Mouse (Mus musculus) B cell, adult 2 months (primary cell): ENCODE results near the gene Ackr1.
"Not testable (repeated sequence)": the region's sequence is repeated elsewhere in the genome, so short reads cannot be mapped to it uniquely, and the experiment has no call there.

ENCODE experiments used
- DNase-seq, 2 experiments: peaks; one replicate each; pipeline ENCODE4 v3.0.0; 2022

Gene Ackr1

DNA sequence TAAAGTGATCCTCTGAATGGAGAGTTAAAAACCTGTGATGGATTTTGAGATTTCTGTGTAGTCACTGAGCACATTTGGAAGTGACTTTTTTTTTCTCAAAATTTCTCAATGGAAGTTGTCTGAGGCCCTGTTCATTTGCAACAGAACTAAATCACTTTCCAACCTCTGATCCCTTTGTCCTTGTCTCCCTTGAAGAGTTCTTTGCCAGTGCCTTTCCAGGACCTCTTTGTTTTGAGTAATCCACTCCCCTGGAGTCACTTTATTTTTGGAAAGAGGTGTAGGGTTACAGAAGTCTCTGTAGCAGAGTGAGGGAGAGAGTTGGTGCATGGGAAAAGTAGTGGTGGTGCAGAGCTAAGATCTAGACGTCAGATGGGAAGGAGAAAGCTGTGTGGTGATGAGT, 15.0 kb upstream of the Ackr1 start:
- no peak for DNase-seq

DNA sequence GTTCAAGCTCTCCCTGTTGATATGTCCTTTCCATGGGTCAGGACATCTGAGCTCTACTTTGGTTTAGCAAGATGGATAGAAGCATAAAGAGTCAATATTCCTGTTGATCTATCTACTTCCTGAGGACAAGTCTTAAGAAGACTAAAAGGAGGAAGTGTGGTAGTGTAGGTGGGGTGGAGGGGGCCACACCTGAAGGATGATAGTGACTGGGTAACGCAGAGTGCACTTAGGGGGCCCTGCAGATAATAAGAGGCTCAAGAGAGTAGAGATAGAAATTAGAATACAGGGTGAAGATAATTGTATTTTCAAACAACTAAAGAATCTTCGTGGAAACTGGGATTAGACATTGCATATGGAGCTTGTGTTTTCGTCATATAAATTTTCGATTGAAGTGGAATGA, 11.6 kb upstream of the Ackr1 start:
- no peak for DNase-seq

DNA sequence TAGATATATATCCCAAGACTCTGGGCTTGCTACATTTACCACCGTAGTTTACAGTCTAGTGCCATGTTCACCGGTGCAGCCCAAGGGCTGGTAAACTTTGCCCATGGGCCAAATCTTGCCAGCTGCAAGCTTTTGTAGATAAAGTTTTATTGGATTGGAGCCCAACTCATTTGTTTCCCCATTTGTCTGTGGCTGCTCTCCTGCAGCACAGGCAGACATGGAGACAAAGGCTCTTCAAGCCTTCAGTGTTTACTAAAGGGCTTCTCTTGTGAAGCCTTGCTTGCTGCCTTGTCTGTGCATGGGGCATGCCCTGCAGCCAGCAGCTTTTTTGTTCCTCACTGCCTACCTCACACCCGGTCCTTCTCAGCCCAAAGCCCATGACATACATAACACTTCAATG, 10.4 kb upstream of the Ackr1 start:
- DNase-seq, result no peak

DNA sequence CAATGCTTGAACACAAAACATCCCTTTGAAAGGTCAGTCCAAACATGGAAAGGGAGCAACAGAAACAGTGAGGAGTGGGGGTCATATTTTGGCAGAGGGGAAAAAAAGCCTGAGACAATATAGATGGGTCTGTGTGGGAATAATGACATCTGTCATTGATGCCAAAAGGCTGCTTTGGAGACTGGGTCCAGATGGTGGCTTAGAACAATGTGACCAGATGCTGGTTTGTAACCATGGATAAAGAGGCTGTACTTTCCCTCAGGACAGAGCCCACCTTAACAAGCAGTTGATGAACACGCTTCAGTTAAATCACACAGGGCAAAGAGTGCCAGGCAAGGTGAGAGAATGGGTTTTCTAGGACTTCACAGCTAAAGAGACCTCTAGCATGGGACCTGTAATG, 8.9 kb upstream of the Ackr1 start:
- DNase-seq, result no peak

DNA sequence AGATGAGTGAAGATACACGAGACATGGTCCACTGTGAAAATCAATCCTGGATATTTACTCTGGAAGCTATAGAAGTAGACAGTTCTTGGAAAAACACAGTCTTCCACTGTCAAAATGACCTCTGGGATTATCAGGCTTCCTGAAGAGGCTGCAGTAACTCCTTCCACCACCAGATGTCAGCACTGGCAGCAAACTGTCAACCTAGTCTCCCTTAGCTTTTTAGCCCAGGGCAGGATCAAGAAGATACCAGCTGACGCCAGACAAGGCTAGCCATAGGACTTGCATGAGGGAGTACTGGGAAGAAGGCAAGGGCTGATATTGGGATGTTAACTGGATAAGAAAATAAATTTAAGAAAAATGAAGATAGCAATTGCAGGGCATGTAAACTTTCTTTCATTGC, 6.0 kb upstream of the Ackr1 start:
- peak; percentile 65 for DNase-seq

DNA sequence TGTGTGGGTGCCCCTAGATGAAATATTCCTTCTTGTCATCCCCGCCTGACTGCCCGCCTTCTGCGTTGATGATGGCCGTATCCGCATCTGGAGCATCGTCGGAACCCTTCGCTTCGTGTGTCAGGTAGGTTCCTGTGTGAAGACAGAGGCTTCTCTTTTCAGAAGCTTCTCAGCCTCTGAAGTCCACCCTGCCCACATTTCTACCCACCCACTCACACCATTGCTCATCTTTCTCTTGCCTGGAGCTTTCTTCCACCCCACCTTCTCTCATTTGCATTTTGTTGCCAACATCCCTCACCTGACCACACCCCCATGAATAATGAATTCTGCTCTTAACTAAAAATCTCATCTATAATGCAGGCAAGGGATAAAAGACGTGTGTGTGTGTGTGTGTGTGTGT, 3.5 kb upstream of the Ackr1 start:
- DNase-seq, result no peak

DNA sequence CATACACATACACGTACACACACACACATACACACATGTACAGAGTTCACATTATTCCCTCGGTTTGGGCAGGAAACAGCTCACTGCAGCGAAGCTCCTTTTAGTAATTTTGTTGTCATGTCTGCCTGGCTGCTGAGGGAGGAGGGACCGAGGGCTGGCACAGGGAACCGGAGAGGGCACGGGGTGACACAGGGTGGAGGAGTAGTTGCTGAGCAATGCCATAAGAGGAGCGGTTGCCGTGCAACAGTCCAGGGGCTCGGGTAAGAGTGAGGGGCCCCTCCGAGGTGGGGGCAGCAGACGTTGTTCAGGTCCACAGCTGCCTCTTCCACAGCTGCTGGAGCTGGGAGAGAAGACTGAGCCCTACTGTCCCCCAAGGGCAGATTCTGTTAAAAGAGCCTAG, 2.4 kb upstream of the Ackr1 start:
- DNase-seq, result no peak

DNA sequence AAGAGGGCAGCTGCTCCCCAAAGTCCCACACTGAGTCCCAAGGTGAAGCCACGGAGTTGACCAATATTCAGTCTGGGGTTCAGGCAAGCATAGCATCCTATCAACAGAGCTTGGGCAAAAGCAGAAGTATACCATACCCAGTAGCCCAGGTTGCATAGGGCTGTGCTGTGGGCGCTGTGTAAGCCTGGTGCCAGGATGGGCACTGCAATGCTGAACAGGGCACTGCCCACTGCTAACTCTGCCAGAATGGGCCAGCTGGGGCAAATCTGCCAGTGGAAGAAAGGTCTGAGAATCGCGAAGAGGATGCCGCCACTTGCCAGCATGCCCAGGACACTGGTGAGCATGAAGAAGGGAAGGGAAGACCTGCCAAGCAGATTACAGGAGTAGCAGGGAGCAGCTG, 1.1 kb downstream of the Ackr1 start:
- DNase-seq, result no peak

DNA sequence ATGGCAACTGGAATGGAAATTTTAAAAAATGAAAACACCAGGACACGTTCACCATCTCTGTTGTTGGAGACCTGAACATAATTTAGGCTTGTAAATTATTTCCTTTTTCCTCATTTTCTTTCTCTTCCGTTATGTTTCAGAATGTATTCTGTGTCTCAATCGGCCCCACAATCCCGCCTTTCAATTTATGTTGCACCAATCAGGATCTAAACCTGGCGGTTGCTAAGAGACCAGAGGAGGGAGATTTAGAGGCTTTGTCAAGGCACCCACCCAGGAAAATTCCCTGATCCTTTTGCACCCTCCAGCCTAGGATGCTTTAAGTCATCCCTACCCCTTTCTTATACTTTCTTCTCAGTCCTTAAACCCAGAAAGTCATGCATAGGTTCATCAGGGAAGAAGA, 3.8 kb downstream of the Ackr1 start:
- no peak for DNase-seq

DNA sequence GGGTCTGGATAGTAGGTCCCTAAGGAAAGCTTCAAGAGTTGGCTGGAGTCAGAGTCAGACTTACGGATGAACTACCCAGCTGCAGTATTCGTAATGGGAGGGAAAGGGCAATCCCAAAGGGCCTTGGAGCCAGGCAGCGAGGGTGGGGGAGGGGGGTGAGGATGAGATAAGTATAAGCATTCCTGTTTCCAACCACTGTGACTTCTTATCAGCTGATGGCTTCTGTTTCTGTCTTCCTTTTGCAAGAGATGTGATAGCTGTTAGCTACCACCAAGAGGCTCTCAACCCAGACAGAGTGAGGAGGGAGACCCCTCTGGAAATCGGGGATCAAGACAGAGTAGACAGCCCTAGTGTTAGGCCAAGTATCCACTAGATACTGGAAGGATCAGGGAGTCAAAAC, 4.4 kb downstream of the Ackr1 start:
- no peak for DNase-seq

DNA sequence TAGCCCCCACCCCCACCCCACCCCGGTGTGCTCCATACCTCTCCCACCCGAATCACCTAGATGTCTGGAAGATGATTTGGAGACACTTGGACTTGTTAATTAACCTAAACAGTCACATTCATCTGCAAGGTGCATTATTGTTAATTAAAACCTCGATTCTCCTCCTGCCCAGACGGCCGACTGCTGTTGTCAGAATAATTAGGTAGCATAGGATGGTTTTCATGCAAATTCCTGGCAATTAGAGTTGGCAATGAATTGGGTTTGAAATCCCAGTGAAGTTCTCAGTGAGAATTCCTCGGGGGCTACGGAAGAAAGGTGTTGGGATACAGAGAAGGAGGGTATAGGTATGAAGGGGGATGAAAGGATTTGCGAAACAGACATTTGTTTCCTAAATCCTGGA, 5.1 kb downstream of the Ackr1 start:
- no peak for DNase-seq

DNA sequence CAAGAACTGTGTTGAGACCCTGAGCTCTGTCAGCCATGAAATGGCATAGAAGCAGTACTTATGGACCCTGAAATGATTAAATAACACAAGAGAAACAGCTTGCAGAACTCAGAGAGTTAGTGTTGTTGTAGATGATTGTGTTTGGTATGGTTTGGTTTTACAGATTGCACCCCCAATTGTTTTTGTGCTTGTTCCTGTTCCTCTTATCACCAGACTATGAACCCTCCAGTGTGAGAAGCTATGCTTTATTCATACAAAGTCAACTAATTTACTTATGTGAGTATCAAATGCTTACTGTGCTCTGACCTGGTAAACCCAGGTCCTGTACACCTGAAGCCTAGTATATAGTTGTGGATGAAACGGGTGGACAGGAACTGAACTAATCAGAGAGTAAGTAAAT, 7.0 kb downstream of the Ackr1 start:
- DNase-seq, result no peak

DNA sequence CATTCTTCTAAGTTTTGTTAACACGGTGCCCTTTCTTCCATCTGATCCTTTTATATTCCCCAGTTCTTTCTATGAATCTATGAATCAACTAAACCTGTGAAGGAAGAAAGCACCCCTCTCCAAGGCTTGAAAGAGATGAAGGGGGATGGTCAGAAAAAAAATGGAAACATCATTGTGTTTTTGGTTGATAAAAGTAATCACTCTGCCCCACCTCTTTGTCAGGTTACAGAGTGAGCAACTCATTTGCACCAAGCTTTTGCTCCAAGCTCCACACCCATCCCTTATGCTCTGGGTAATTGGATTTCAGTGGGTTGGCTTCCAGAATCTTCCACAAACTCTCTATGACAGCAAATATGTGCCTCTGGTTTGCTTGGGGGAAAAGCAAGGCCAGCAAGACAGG, 8.2 kb downstream of the Ackr1 start:
- no peak for DNase-seq

DNA sequence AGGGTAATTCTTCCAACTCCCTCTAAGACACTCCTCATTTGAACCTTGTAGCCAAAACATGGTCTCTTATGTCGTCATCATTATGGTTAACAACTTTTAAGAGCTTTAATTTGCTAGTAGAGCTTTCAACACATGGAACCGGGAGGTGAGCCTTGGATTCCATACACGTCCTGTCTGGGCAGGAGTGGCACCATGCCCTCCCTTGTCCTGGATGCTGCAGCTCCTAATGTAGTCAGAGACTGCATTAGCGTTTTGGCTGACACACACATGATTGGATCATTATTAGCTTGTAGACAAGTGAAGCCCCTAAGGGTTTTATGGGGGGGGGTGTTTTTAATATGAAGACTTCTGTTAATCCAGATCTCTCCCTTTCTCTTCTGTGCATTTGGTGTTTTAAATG, 8.6 kb downstream of the Ackr1 start:
- DNase-seq, result no peak

DNA sequence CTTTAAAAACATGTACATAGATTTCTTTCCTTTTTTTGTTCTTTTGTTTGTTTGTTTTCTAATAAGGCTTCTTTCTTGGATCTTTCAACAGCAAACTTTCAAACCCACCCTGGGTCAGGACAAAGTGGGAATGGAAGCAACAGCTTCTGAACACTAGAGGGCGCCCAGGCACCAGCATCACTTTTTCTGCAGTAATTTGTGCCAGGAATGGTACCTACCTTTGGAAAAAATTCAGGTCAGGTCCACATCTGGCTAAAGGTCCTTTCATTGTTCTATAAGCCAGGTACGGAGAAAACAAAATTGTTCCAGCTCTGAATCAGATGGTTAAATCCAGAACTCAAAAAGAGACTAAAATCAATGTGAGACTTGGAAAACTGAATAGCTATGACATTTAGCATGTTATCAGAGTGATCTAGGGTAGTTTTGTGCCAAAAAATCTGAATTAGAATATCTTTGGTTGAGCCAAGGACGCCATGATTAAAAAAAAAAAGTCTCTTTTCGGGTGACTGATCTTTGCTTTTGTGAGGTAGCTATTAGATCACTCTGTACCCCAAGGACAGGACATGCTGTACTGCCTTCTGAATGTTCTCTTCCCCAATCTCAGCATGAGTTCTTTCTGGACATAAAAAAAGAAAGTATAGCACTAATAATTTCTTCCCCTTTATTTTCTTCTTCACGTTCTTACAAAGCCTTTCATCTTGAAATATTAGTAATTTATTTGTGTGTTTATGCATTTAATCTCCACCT, 9.5 kb downstream of the Ackr1 start:
- peak; percentile 51 to 54 for DNase-seq

DNA sequence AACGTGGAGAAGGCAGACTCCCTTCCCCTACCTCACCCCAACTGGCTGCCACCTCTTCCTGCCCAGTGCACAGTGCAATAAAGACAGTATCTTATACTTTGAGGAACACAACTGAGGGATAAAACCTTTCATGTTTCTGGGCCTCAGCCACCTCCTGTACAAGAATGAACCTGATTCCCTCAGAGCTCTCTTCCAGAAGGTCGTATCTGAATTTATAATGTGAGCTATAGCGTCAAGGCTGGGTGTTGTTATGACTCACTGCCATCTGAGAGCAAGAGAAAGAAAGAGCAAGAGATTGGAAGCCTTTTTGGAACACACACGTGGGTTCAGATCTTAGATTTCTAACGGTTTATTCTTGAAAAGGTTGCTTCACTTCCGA, 11.3 kb downstream of the Ackr1 start:
- no peak for DNase-seq

DNA sequence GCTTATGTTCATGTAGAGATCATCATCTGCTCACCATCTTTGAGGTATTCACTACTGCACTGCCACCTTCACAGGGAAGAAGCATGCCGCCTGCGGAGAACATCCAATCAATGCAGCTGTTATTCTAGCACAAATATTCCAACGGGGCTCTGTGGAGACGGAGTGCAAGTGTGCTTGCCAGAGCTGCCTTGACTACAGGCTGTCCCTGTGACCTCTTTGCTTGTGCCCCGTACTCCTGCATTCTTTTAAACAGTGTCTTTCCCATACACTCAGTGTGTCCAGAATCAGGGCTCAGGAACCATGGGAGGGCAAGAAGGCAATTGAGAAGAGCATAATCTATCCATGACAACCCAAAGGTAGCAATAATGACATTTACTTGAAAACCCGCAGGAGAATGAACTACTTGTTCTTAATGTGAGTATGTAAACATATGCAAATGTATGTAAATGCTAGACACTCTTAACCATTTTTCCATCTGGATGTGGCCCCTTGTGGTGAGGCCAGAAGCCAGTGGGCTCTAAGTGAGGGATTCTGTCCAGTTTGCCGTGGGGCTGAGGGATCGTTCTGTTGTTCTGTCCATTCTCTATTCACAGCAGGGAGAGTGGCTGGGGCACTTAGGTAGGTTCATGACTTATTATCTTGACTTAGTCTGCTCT, 11.8 kb downstream of the Ackr1 start:
- DNase-seq, result no peak

DNA sequence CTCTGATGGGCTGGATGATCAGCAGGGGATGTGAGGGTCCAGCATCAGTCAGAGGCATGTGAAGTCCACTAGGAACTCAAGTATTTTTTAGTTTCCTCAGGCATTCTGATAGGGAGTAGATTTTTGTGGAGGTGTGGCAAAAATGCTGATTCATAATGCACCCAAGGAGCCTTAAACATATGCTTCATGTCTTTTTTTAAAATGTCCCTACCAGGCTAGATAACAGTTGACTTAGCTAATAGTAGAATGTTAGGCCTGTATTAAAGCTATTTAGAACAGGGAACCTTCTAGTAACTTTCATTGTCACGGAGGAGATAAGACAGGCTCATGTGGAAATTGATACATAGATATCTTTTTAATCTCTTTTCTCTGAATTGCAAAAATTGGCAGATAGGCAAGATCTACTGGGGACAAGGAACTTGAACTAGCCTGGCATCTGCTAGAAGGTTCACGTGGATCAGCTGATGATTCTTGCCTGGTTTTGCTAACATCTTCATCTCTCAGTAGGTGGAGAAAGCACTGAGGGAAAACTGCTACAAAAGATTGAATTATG, 15.5 kb downstream of the Ackr1 start:
- no peak for DNase-seq

DNA sequence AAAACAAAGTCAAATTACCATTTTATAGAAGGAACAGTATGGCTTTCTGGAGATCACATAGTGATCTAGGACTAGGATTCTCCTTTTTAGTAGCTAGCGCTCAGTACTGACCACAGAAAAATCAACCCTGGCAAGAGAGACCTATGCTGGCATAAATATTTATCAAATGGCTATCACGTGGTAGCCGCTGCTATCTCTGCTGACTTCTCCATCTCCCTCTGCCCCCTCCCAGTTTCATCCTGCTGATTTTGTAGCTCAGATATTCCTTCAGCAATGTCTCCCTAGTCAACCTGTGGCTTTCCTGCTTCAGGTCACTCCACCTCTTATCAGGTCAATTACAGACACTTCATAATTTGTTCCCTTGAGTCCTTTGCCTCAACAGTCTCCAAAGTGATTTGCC, 17.8 kb downstream of the Ackr1 start:
- no peak for DNase-seq

DNA sequence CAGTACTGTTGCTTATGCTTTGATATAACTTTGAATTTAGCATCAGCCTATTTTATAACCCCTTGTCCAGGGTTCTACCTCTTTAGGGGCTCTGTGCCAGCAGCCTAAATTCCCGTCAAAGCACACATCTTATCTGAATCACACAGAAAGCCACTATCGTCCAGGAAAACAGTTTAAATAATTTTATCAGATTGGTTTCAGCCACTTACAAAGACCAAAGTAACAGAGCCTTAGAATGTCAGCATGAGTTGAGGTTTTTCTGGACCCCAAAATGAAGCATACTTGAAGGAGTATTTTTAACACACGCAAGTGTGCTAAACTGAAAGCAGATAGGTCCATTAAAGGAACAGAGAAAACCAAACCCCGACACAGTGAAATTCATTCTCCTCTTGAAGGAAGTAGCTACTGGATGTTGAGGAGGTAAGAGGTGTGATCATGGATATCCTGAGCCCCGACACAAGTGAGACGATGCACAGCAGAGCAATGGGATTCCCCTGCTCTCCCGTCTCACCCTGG, 20.0 kb downstream of the Ackr1 start:
- not testable (repeated sequence) for DNase-seq

DNA sequence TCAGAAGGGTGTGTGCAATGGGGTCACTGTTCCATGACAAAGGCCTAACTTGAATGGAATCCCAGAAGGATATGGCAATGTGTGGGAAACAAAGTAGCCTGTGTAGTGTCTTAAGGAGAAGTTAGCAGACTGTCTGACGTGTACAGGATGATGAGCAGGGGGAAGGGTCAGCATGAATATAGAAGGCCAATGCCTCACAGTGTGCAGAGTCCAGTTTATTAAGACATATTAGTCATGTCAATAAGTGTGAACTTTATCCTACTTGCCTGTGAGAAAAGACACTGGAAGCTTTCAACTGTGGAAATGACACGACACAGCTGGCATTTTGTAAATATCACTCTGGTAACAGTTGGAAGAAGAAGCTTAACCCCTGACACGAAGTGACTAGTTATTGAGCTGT, 30.8 kb downstream of the Ackr1 start:
- DNase-seq, result not testable (repeated sequence)
